Mouse (Mus musculus): ENCODE data around the gene Klra2.
"Not testable (repeated sequence)": the region's sequence is repeated elsewhere in the genome, so short reads cannot be mapped to it uniquely, and the experiment has no call there.

The Klra2 gene

GRCm38 (mm10) chr6:131247206-131247605, at the start of gene Klra2:
Gene Klra2, minus strand, starts transcription at chr6:131247362.
- DNase-seq: no peak

- no peak for DNase-seq
Observed at GRCm38 (mm10) chr6:131294435-131295112, 47.4 kb upstream of the Klra2 start.

- no peak for DNase-seq
Observed at GRCm38 (mm10) chr6:131293916-131294315, 46.8 kb upstream of the Klra2 start.

GRCm38 (mm10) chr6:131292991-131293788, 46.0 kb upstream of the Klra2 start, which contains the start of gene Magohb:
Gene Magohb, minus strand, starts transcription at chr6:131293244.
- DNase-seq: peak; percentile 87

- DNase-seq: no peak
Observed at GRCm38 (mm10) chr6:131292276-131292990, 45.3 kb upstream of the Klra2 start.

- DNase-seq: peak; percentile 16
Observed at GRCm38 (mm10) chr6:131290430-131290829, 43.3 kb upstream of the Klra2 start.

- not testable (repeated sequence) for DNase-seq
Observed at GRCm38 (mm10) chr6:131278160-131278559, 31.0 kb upstream of the Klra2 start.

- DNase-seq: no peak
Observed at GRCm38 (mm10) chr6:131276659-131277058, 29.5 kb upstream of the Klra2 start.

- DNase-seq: no peak
Observed at GRCm38 (mm10) chr6:131272311-131272710, 25.1 kb upstream of the Klra2 start.

GRCm38 (mm10) chr6:131270312-131270711, 23.1 kb upstream of the Klra2 start:
- no peak for DNase-seq

- DNase-seq: no peak
Observed at GRCm38 (mm10) chr6:131269599-131269998, 22.4 kb upstream of the Klra2 start.

GRCm38 (mm10) chr6:131264175-131264574, 17.0 kb upstream of the Klra2 start:
- DNase-seq: no peak

- DNase-seq: no peak
Observed at GRCm38 (mm10) chr6:131262778-131263177, 15.6 kb upstream of the Klra2 start.

GRCm38 (mm10) chr6:131262009-131262408, 14.8 kb upstream of the Klra2 start:
- no peak for DNase-seq

- DNase-seq: no peak
Observed at GRCm38 (mm10) chr6:131245081-131245480, 2.1 kb downstream of the Klra2 start.
